Mouse (Mus musculus) urinary bladder, postnatal 4 days (tissue): ENCODE data around the gene P4hb.
A peak's percentile ranks its signal among the peaks of the same experiment; 100 is the strongest.

Experiments used
- DNase-seq, 2 experiments: peaks; one replicate each; pipeline ENCODE4 v3.0.0; 2021 to 2022; ENCODE audit warnings: low spot score in 2 of 2

P4hb gene

DNA sequence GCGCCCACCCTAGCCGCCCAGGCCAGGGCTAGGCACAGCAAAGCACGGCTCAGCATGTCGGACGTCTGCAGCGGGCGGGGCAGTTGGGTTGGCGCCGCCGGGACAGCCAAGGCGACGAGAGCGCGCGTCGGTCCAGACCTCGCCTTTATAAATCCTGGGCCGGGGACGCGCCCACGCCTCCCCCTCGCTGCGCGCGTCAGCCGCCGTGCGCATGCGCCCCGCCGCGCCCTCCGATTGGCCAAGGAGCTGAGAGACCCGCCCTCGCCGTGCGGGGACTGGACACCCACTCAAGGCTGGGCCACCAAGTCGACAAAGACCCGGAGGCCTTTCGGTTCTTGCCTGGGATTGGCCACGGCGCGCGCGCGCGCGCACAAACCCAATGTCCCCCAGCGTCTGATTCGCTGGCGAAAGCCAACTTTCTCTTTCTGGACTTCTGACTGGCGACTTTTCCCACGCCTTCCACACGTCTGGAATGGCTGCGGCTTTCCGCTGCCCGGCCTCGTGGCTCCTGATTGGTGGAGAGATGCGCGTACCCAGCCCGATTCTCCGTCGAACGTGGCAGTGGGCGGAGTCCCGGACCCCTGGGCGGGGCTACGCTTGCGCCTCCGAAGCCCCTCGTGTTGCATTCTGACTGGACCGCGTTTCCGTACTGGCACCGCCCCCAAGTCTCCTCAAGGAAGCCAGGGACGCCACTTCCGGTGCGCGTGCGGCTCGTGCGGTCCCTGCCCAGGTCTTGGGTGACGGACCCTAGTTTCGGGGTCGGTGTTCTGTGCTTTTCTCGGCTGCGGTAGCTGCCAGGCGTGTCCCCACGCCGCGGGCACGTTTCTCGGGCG is at the start of gene P4hb:
Gene P4hb (minus strand): TSS at position 502 of the 833 bp plus-strand sequence.
- peak; percentile 100 for DNase-seq

DNA sequence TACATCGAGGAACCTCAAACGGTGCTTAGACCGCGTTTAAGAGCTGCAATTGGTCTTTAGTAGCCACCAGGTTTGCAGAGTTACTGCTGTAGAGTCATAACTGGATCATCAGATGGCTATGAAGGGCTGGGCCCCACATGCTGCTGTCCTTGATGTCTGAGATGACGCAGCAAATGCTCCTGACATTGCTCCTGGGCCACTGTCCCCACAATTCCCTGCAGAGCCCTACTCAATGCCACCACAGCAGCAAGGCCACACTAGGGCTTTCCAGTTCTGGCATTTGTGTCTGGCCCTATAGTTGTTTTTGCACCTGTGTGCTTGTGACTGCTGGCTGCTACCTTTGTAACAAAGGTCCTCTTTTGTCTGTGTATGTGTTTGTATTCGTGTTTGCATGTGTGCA is 49.8 kb upstream of the P4hb start:
- no peak for DNase-seq

DNA sequence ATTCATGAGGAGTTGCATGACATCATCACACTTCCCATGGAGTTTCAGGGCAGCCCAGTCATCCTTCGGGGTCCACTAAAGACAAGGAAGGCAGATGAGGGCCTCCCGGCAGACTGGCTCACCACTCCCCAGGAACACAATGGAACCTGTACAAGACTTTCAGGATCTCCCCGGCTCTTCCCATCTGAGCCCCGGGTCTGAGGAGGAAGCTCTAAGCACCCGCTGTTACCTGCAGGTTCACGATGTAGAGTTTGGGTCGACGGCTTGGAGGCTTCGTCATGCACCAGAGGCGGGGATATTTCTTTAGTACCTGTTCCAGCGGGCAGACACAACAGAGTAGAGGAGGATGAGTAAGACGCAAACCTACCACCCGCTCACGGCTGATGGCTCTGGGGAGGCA is 47.1 kb upstream of the P4hb start:
- no peak for DNase-seq

- peak in 1 of 2 experiments; percentile 18 for DNase-seq
These were observed 45.8 kb upstream of the P4hb start for GRCm38 (mm10) chr11:120618619-120619535.

- peak; percentile 91 to 92 for DNase-seq
These were observed 44.6 kb upstream of the P4hb start, which contains the start of gene Pcyt2 for GRCm38 (mm10) chr11:120617519-120618112. Pcyt2 (minus strand) TSS chr11:120617936.

DNA sequence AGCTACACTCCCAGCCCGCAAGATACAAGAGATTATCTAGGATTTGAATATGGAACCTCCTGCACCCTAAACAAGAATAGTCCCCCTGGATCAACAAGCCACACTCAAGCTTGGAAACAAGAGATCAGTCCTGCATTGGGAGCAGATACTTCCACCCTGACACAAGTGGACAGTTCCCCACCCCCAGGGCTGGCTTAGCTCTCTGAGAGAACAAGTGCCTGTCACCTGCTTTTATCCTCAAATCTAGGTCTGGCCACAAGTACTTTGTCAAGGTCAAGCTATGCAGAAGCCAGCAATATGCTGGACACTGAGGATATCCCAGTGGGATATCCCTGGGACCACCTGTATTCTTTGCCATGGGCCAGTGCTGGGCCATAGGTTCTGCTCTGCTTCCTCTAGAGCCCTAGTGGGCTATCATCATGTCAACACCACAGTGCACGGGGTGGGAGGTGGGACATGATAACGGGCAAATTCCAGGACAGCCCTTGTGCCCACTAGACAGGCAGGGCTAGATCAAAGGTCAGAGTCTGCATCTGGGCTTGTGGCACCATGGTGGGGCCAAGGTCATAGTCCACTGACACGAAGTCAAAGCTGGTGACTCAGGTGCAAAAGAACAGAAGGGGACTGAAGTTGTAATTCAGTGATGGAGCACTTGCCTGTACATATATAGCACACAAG is 43.7 kb upstream of the P4hb start:
- DNase-seq = no peak

DNA sequence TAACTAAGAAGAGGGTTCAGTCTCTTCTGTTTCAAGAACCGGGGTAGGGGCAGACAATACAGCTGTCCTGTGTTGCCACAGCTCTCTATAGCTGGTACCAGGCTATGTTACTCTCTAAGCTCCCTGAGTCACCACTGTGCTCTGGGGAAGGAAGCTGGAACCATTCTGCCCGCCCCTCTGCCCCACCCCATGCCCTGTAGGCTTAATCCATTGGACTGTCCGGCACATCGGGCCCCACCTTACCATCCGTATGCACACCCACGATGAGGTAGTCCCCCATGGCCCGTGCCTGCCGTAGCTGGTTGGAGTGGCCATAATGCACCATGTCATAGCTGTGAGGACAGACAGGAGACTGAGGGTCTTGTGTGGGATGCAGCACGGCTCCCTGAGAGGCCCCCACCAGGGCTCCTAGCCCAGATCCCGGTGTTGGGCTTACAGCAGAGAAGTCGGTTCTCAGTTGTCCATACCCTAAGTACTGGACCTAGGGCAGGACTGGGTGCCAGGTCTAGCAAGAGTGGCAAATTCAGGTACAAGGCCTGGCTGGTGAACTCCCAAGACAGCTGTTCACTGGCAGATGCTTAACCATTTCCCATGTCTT is 42.7 kb upstream of the P4hb start:
- DNase-seq = no peak

DNA sequence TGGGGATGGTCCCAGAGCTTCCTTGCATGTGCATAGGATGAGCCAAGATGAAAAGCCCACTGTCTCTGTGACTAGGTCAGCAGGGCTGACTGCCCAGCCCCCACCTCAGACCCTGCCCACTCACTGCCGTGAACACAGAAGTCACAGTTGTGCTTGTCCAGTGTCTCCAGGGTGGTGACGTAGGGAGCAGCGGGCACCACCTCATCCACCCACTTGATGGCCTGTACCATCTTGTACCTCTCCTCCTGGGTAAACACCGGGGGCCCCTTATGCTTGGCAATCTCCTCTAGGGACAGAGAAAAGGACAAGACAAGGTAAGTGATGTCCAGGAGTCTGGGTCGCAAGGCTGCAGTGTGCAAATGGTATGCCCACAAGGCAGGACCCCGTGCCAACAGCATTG is 42.1 kb upstream of the P4hb start:
- DNase-seq = peak in 1 of 2 experiments; percentile 16

DNA sequence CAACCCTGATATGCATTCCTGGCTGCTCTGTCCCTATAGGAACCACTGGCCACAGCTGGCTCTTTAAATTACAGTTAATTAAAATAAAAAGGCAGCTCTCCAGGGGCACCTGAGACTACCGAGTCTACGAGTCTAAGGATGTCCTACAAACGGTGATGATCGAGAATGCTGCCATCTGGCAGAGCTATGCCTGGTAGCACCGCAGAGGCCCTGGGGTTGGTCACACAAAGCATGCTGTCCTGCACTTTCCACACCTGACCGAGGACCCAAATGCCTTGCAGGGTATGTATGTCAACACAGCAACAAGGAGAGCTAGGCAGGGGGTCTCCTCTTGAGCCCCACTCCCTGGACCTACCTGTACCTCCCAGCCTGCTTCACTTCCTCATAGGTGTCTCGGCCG is 40.9 kb upstream of the P4hb start:
- no peak for DNase-seq

DNA sequence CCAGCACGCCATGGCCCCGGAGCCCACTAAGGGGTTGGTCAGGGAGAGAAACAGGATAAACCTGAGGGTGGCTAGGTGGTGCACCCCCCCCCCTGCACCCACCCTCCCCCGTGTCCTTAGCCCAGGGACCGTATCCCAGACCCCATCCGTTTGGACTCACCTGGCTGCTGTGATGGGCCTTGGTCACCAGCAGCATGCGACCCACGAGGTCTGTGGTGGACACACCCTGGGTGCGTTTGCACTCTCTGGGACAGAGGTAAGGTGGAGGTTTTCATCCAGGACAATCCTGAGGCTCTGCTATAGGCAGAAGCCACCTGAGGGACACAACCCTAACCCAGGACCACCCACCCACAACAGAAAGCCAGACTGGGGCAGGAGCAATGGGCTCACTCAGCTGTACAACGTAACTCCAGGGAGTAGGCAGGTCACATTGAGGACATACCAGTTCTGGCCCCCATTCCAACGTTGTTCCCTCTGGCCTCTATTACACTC is 40.5 kb upstream of the P4hb start:
- peak in 1 of 2 experiments; percentile 17 for DNase-seq

GRCm38 (mm10) chr11:120612763-120613162 is 39.7 kb upstream of the P4hb start:
- peak; percentile 60 to 78 for DNase-seq

DNA sequence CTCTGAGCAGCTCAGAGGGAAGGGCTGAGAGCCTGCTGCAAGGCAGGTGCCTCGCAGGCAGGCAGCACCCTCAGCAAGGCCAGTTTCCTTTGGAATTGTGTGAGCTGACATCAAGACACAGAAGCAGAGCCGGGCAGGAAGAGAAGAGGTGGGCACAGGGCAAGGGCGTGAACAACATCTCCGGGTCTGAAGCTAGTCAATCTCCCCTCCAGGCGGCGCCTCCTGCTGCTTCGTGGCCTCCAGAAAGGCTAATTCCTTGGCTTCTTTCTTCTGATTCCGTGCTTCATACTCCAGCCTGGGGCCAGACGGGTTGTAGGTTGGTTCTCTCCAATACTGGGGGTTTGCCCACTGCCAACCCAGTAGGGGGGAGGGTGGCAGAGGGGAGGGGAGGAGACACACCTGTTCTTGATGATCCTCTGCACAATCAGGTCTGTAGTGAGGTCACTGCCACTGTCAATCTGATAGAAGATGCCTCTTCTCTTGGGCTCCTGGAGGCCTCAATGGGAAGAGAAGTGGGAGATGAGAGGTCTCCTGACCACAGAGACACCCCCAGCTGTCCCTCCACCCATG is 37.5 kb upstream of the P4hb start:
- no peak for DNase-seq

DNA sequence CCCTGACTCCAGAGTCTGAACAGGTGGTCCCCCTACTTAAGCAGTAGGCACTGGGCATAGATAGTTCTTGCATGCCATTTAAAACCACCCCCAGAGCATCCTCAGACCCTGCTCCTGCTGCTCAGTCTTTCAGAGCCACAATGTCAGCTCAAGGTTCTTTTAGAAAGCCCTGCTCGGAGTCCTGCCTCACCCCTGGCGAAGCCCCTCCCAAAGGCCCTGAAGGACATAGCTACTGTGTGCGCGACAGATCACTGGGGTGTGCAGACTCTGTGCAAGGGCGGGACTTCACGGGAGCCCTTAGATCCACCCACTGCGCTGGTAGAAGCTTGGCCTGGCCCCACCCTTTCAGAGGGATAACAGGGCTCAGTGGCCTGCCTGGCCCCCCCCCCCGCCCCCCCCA is 36.2 kb upstream of the P4hb start:
- peak in 1 of 2 experiments; percentile 17 for DNase-seq

DNA sequence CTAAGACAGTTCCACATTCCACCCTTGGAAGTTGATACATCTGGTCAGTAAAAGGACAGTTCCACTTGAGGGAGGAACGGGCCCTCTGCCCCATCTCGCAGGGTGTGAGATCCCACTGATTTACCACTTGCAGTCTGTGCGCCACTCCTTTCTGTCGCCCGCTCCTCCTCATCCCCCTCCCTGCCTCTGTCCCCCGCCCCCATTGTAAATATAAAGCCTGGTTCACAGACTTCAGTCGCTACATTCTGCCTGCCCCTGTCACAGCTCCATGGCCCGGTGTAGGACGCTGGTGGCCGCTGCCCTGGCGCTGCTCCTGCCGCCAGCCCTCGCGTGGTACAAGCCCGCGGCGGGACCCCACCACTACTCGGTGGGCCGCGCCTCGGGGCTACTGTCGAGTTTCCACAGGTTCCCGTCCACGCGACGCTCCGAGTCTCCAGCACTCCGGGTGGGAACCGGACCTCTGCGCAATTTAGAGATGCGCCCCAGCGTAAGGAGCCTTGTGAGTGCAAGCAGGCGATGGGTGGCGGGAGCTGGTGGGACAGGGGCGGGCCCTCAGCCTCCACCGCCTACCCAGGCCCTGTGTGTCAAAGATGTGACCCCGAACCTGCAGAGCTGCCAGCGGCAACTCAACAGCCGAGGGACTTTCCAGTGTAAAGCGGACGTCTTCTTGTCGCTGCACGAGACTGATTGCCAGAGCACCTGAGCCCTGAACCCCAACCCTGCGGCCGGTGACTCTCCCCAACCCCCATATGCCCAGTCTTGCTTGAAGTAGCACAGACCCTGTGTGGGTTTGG is 35.4 kb upstream of the P4hb start, which contains the start of gene Npb:
Gene Npb (plus strand): TSS at position 237 of the 794 bp plus-strand sequence.
- no peak for DNase-seq

- no peak for DNase-seq
These were observed 33.7 kb upstream of the P4hb start for GRCm38 (mm10) chr11:120606764-120607163.

- DNase-seq = no peak
These were observed 32.6 kb upstream of the P4hb start for GRCm38 (mm10) chr11:120605667-120606066.

- no peak for DNase-seq
These were observed 30.5 kb upstream of the P4hb start for GRCm38 (mm10) chr11:120603545-120603944.

DNA sequence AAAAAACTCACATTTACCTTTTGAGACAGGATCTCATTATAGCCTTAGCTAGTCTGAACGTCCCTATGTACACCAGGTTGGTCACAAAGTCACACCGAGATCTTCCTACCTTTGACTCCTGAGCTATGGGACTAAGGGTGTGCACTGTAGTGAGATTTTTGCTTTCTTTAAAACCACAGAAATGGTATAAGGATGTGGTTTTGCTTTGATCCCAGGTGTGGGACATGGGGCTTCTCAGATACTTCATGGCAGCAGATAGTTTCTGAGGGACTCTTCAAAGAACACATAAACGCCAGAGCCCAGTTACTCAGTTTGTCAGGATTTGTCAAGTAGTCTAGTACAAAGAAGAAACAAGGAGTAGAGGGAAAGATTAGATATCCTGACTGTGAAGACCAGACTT is 27.7 kb upstream of the P4hb start:
- no peak for DNase-seq

DNA sequence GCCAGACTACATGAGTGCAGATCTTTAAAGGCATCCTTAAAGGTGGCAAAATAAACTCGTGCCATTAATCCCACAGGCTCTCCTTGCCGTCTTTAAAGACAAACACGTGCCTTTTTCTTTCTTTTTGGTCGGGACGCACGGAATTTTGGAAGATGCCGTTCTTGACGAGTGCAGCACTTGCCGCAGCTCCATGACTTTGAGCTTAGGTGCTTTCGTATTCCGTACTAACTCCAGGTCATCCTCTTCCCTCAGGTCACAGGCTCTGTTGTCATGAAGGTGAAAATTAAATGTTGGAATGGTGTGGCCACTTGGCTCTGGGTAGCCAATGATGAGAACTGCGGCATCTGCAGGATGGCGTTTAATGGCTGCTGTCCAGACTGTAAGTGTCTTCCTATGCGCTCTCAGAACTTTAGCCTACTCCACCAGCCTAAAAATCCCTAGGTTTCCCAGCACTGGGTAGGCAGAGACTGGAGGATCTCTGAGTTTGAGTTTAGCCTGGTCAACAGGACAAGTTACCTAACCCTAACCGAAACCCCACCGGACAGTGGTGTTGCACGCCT is 26.0 kb upstream of the P4hb start:
- DNase-seq = no peak
